8 mouse cellular contexts compared by ENCODE assay signal in the genomic region with DNA sequence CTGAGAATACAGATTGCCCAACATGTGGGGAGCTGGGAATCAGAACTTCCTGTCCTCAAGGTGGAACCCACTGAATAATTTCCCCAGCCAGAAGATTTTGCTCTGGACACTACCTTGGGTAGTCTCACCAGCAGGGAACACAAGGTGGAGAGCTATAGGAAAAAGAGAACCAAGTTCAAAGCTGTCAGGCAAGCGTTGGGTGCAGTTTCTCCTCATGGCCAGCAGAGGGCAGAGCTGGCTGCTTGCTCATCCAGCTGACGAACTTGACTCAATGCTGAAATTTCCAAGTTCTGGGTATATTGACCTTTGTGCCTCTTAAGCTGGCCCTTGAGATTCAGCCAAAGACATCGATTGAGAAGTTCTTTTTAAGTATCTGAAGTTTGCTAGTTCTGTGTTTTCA. TPM values are rescaled to one million over a fixed set of nuclear protein-coding genes. Genes with fewer than 3 reads are reported as not detected.
A peak's percentile ranks its signal among the peaks of the same experiment; 100 is the strongest.
DNase-seq lines count a peak whose midpoint lies in the region; ATAC-seq and TF ChIP-seq lines count a peak whose summit lies in the region.

No protein-coding gene starts in this region.

- H3K27me3 ChIP-seq in forebrain, embryonic 10.5 days (ENCODE audit: poor library complexity, severe bottlenecking) = peaks cover 45% of the 10 kb centered on the region
- no peaks in the 10 kb centered on the region for H3K27me3 ChIP-seq in forebrain, embryonic 15.5 days
- H3K27me3 ChIP-seq in neural tube, embryonic 15.5 days (replicated peaks) = no peaks in the 10 kb centered on the region
- no peaks in the 10 kb centered on the region; the same call in 1 of the 2 replicates for H3K27me3 ChIP-seq in splenic B cell, adult 2 months (ENCODE audit: control insufficient read depth, insufficient read depth, low read length, poor library complexity, severe bottlenecking)

- peak; percentile 55 for DNase-seq in forebrain, embryonic 10.5 days (ENCODE audit: extremely low spot score, low spot score)
- peak; percentile 70 for DNase-seq in neural tube, embryonic 10.5 days (ENCODE audit: extremely low spot score, low spot score)
- peak; percentile 24 for DNase-seq in c-Kit-positive CD71-positive TER-119-positive erythroid progenitor cells, embryonic 14.5 days (ENCODE audit: low spot score)
- peak; percentile 28 for DNase-seq in lung, adult 2 months
- peak; percentile 41 for DNase-seq in splenic B cell, adult 2 months (ENCODE audit: low read depth, low spot score)

- ATAC-seq in forebrain, embryonic 15.5 days (replicated peaks) = no peak
- ATAC-seq in neural tube, embryonic 15.5 days (ENCODE audit: low FRiP score) = no peak
- ATAC-seq in granulocyte monocyte progenitor cell, adult 5-6 weeks (replicated peaks; ENCODE audit: poor library complexity, severe bottlenecking) = peak; percentile 76

- H3K36me3 ChIP-seq in forebrain, embryonic 10.5 days (replicated peaks) = no peaks in the 10 kb centered on the region
- H3K36me3 ChIP-seq in forebrain, embryonic 15.5 days = no peaks in the 10 kb centered on the region
- no peaks in the 10 kb centered on the region for H3K36me3 ChIP-seq in neural tube, embryonic 15.5 days
- H3K36me3 ChIP-seq in splenic B cell, adult 2 months (ENCODE audit: control insufficient read depth, insufficient read depth, low read length, poor library complexity, severe bottlenecking) = no peaks in the 10 kb centered on the region

- no peak for TF ChIP-seq POLR2A in lung, adult 2 months (IDR thresholded peaks at IDR 0.05; ENCODE audit: borderline replicate concordance, extremely low read depth, low read depth, low read length)

- H3K4me3 ChIP-seq in forebrain, embryonic 10.5 days = no peak overlapping the region
- H3K4me3 ChIP-seq in forebrain, embryonic 15.5 days = no peak overlapping the region
- H3K4me3 ChIP-seq in neural tube, embryonic 15.5 days (replicated peaks) = no peak overlapping the region
- H3K4me3 ChIP-seq in lung, adult 2 months (replicated peaks; ENCODE audit: extremely low read depth, low read depth, low read length) = no peak overlapping the region

- H3K4me1 ChIP-seq in forebrain, embryonic 10.5 days = peaks cover 15% of the 10 kb centered on the region
- peaks cover 4% of the 10 kb centered on the region for H3K4me1 ChIP-seq in forebrain, embryonic 15.5 days
- peaks cover 6% of the 10 kb centered on the region for H3K4me1 ChIP-seq in neural tube, embryonic 15.5 days
- no peaks in the 10 kb centered on the region for H3K4me1 ChIP-seq in lung, adult 2 months (ENCODE audit: control insufficient read depth, insufficient read depth, low read length)

- TF ChIP-seq CTCF in lung, adult 2 months (IDR thresholded peaks at IDR 0.05; ENCODE audit: insufficient read depth, low read length) = peak; percentile 97

- H3K27ac ChIP-seq in forebrain, embryonic 10.5 days = no peak overlapping the region
- no peak overlapping the region for H3K27ac ChIP-seq in forebrain, embryonic 15.5 days (replicated peaks)
- H3K27ac ChIP-seq in neural tube, embryonic 15.5 days (replicated peaks) = no peak overlapping the region

- H3K4me2 ChIP-seq in forebrain, embryonic 15.5 days (replicated peaks) = no peak overlapping the region
- H3K4me2 ChIP-seq in neural tube, embryonic 15.5 days = no peak overlapping the region

- no peak overlapping the region for H3K9ac ChIP-seq in forebrain, embryonic 15.5 days (replicated peaks)
- no peak overlapping the region for H3K9ac ChIP-seq in neural tube, embryonic 15.5 days (replicated peaks)

- no peaks in the 10 kb centered on the region for H3K9me3 ChIP-seq in forebrain, embryonic 10.5 days
- no peaks in the 10 kb centered on the region for H3K9me3 ChIP-seq in forebrain, embryonic 15.5 days
- no peaks in the 10 kb centered on the region for H3K9me3 ChIP-seq in neural tube, embryonic 15.5 days (replicated peaks)

- WGBS in forebrain, embryonic 10.5 days = 21% methylated on average over 3 of the region's 3 CpGs
- 6% methylated on average over 3 of the region's 3 CpGs for WGBS in forebrain, embryonic 15.5 days
- 9% methylated on average over 3 of the region's 3 CpGs for WGBS in neural tube, embryonic 15.5 days
- WGBS in lung, adult 2 months = 6% methylated on average over 3 of the region's 3 CpGs

RNA-seq across cellular contexts. Expression of gene Phactr3, which starts 18.7 kb away (rescaled TPM):
- polyA plus RNA-seq in forebrain, embryonic 10.5 days (2016; fragmentation: Nextera tagmentation; extraction: Ambion mirVana) = 4.2 and 4.9 TPM in 2 replicates
- polyA plus RNA-seq in forebrain, embryonic 15.5 days (2015; fragmentation: Nextera tagmentation; extraction: Ambion mirVana) = 53.9 and 57.5 TPM in 2 replicates
- polyA plus RNA-seq in neural tube, embryonic 15.5 days (2015; fragmentation: Nextera tagmentation; extraction: Ambion mirVana) = 47.1 and 57.2 TPM in 2 replicates
- total RNA-seq in granulocyte monocyte progenitor cell, adult 5-6 weeks (2014; fragmentation: Nextera tagmentation) = not detected in 2 replicates
- total RNA-seq in granulocyte monocyte progenitor cell, adult 5-6 weeks (2017) = not detected in 2 replicates
- polyA plus RNA-seq in lung, adult 2 months (2012; rRNA removed) = 0.20 and 0.38 TPM in 2 replicates

RNA-seq across cellular contexts. Expression of gene Zfp931, which starts 59.2 kb away (rescaled TPM):
- 18.4 and 19.9 TPM in 2 replicates for polyA plus RNA-seq in forebrain, embryonic 10.5 days (2016; fragmentation: Nextera tagmentation; extraction: Ambion mirVana)
- polyA plus RNA-seq in forebrain, embryonic 15.5 days (2015; fragmentation: Nextera tagmentation; extraction: Ambion mirVana) = 13.4 TPM in 2 replicates
- 17.0 and 18.4 TPM in 2 replicates for polyA plus RNA-seq in neural tube, embryonic 15.5 days (2015; fragmentation: Nextera tagmentation; extraction: Ambion mirVana)
- total RNA-seq in granulocyte monocyte progenitor cell, adult 5-6 weeks (2014; fragmentation: Nextera tagmentation) = 11.5 and 14.1 TPM in 2 replicates
- total RNA-seq in granulocyte monocyte progenitor cell, adult 5-6 weeks (2017) = 7.9 and 22.6 TPM in 2 replicates
- 0.70 and 1.2 TPM in 2 replicates for polyA plus RNA-seq in lung, adult 2 months (2012; rRNA removed)
